Mouse (Mus musculus) testis, adult 2 months (tissue): ENCODE results near the gene Il17re. TPM values are rescaled to one million over a fixed set of nuclear protein-coding genes. Genes with fewer than 3 reads are reported as not detected.
A peak's percentile ranks its signal among the peaks of the same experiment; 100 is the strongest.

ENCODE experiments used
- H3K27ac ChIP-seq: fragments of 200-500 bp; 2 replicates; pipeline ENCODE4 v1.5.1; 2012; ENCODE audit warnings: low read depth, low read length; ENCODE audit not compliant: control insufficient read depth, insufficient read depth
- H3K27me3 ChIP-seq: fragments of 200-500 bp; 2 replicates; pipeline ENCODE4 v1.6.1; 2012; ENCODE audit warnings: mild to moderate bottlenecking, low read length, moderate library complexity; ENCODE audit not compliant: control insufficient read depth, insufficient read depth
- H3K36me3 ChIP-seq: fragments of 200-500 bp; 2 replicates; pipeline ENCODE4 v1.6.1; 2012; ENCODE audit warnings: mild to moderate bottlenecking, low read length; ENCODE audit not compliant: control insufficient read depth, insufficient read depth
- H3K4me1 ChIP-seq: fragments of 200-500 bp; 2 replicates; pipeline ENCODE4 v1.6.1; 2012; ENCODE audit warnings: low read length; ENCODE audit not compliant: control insufficient read depth, insufficient read depth
- H3K4me3 ChIP-seq: fragments of 200-500 bp; 2 replicates; pipeline ENCODE4 v1.5.1; 2012; ENCODE audit warnings: low read depth, mild to moderate bottlenecking, low read length, moderate library complexity, mixed read lengths; ENCODE audit not compliant: control insufficient read depth
- CTCF ChIP-seq: fragments of 200-500 bp; IDR thresholded peaks from 2 replicates; pipeline ENCODE4 v1.5.1; 2012; ENCODE audit warnings: low read depth, mild to moderate bottlenecking, inconsistent platforms, low read length, moderate library complexity; ENCODE audit not compliant: control insufficient read depth, insufficient read depth, insufficient replicate concordance
- POLR2A ChIP-seq: fragments of 200-500 bp; IDR thresholded peaks from 2 replicates; pipeline ENCODE4 v1.6.1; 2012; ENCODE audit warnings: low read depth, mild to moderate bottlenecking, inconsistent platforms, low read length, moderate library complexity; ENCODE audit not compliant: control insufficient read depth
- polyA plus RNA-seq: library from polyadenylated mRNA; depleted of rRNA; stranded (reverse); fragments of >200 nt; gene quantifications from 2 replicates; pipeline ENCODE4 v1.2.3, GENCODE M21; 2012

Il17re gene
- polyA plus RNA-seq, 1 experiment: 7.8 TPM

GRCm38 (mm10) chr6:113465602-113466001, 7.3 kb downstream of the Il17re start:
- no peak overlapping the region for H3K4me3 ChIP-seq
- H3K36me3 ChIP-seq: no peaks in the 10 kb centered on the region
- TF ChIP-seq CTCF (peak; percentile 34; the same call in 1 of the 2 replicates), POLR2A (no peak)
- H3K27ac ChIP-seq: no peak overlapping the region
- no peaks in the 10 kb centered on the region for H3K27me3 ChIP-seq
- peaks cover 7% of the 10 kb centered on the region for H3K4me1 ChIP-seq

GRCm38 (mm10) chr6:113468512-113468911, 10.2 kb downstream of the Il17re start:
- H3K4me3 ChIP-seq: no peak overlapping the region
- H3K36me3 ChIP-seq: no peaks in the 10 kb centered on the region
- no peak for TF ChIP-seq POLR2A
- TF ChIP-seq CTCF: no peak
- peaks cover 7% of the 10 kb centered on the region for H3K4me1 ChIP-seq
- no peaks in the 10 kb centered on the region for H3K27me3 ChIP-seq
- no peak overlapping the region for H3K27ac ChIP-seq

- Histone ChIP-seq H3K4me3 (peak overlapping the region; percentile 58), H3K4me1 (peaks cover 7% of the 10 kb centered on the region), H3K27ac (no peak overlapping the region), H3K27me3 (no peaks in the 10 kb centered on the region), H3K36me3 (no peaks in the 10 kb centered on the region)
- peak; percentile 77; the same call in 1 of the 2 replicates for TF ChIP-seq CTCF
- TF ChIP-seq POLR2A: no peak
Measured at GRCm38 (mm10) chr6:113469021-113469420, 10.7 kb downstream of the Il17re start.

GRCm38 (mm10) chr6:113469432-113469831, 11.1 kb downstream of the Il17re start:
- peaks cover 7% of the 10 kb centered on the region for H3K4me1 ChIP-seq
- H3K27me3 ChIP-seq: no peaks in the 10 kb centered on the region
- peak overlapping the region; percentile 58 for H3K4me3 ChIP-seq
- no peak overlapping the region for H3K27ac ChIP-seq
- TF ChIP-seq POLR2A (no peak), CTCF (peak; percentile 60; the same call in 1 of the 2 replicates)
- H3K36me3 ChIP-seq: no peaks in the 10 kb centered on the region

GRCm38 (mm10) chr6:113471297-113471936, 13.1 kb downstream of the Il17re start, which contains the start of gene Il17rc:
Gene Il17rc, plus strand, starts transcription at chr6:113471427.
- TF ChIP-seq POLR2A (no peak), CTCF (no peak)
- Histone ChIP-seq H3K27me3 (no peaks in the 10 kb centered on the region), H3K36me3 (no peaks in the 10 kb centered on the region), H3K4me3 (no peak within 1 kb of the TSS; the same call in 1 of the 2 replicates), H3K4me1 (peaks cover 7% of the 10 kb centered on the region), H3K27ac (no peak within 1 kb of the TSS)

- Histone ChIP-seq H3K27me3 (no peaks in the 10 kb centered on the region), H3K36me3 (no peaks in the 10 kb centered on the region), H3K4me3 (no peak overlapping the region), H3K4me1 (peaks cover 7% of the 10 kb centered on the region), H3K27ac (no peak overlapping the region)
- TF ChIP-seq CTCF (no peak), POLR2A (no peak)
Measured at GRCm38 (mm10) chr6:113472061-113472460, 13.8 kb downstream of the Il17re start.

- H3K36me3 ChIP-seq: no peaks in the 10 kb centered on the region
- TF ChIP-seq POLR2A (no peak), CTCF (no peak)
- H3K27me3 ChIP-seq: no peaks in the 10 kb centered on the region
- H3K4me1 ChIP-seq: peaks cover 7% of the 10 kb centered on the region
- no peak overlapping the region for H3K27ac ChIP-seq
- H3K4me3 ChIP-seq: no peak overlapping the region
Measured at GRCm38 (mm10) chr6:113473246-113473645, 15.0 kb downstream of the Il17re start.

- no peaks in the 10 kb centered on the region for H3K27me3 ChIP-seq
- H3K36me3 ChIP-seq: no peaks in the 10 kb centered on the region
- TF ChIP-seq CTCF (no peak), POLR2A (no peak)
- H3K4me3 ChIP-seq: no peak overlapping the region
- no peak overlapping the region for H3K27ac ChIP-seq
- peaks cover 7% of the 10 kb centered on the region for H3K4me1 ChIP-seq
Measured at GRCm38 (mm10) chr6:113473715-113474114, 15.4 kb downstream of the Il17re start.
